Mouse (Mus musculus) B cell, adult 62 days (primary cell): ENCODE results near the gene Mars. TPM values are rescaled to one million over a fixed set of nuclear protein-coding genes. Genes with fewer than 3 reads are reported as not detected.

ENCODE experiments used
- total RNA-seq: library from RNA; stranded (reverse); gene quantifications from 4 replicates; pipeline ENCODE4 v1.2.4, GENCODE M21; 2023

The Mars gene
- 53.5 to 66.7 TPM (median 58.0 TPM) in 4 replicates for total RNA-seq

GRCm38 (mm10) chr10:127311476-127312355, at the start of gene Mars:
Gene Mars (minus strand): TSS chr10:127311786.

GRCm38 (mm10) chr10:127353909-127354895, 42.6 kb upstream of the Mars start, which contains the start of gene Inhbe:
Gene Inhbe (minus strand): TSS chr10:127354411.

GRCm38 (mm10) chr10:127341891-127342639, 30.5 kb upstream of the Mars start, which contains the start of gene Gli1:
Gene Gli1 (minus strand): TSS chr10:127341974.

GRCm38 (mm10) chr10:127321621-127322020, 10.0 kb upstream of the Mars start, which contains the start of gene Arhgap9:
Gene Arhgap9 (plus strand): TSS chr10:127321964.

GRCm38 (mm10) chr10:127288800-127289572, 22.6 kb downstream of the Mars start, which contains the start of gene Mbd6:
Gene Mbd6 (minus strand): TSS chr10:127289018.

GRCm38 (mm10) chr10:127266112-127267091, 45.2 kb downstream of the Mars start, which contains the start of gene Dctn2:
Gene Dctn2 (plus strand): TSS chr10:127266368.

GRCm38 (mm10) chr10:127262548-127263398, 48.8 kb downstream of the Mars start, which contains the start of gene Kif5a:
Gene Kif5a (minus strand): TSS chr10:127263348.

Other genes with a start within 250 kb of the Mars start
- gene Cdk4, start 248.3 kb downstream of the Mars start, total RNA-seq, result 127 to 135 TPM (median 129 TPM) in 4 replicates
- 20.0 to 26.6 TPM (median 22.0 TPM) in 4 replicates for gene Tspan31, start 241.5 kb downstream of the Mars start, total RNA-seq
- 97.5 to 109 TPM (median 105 TPM) in 4 replicates for gene Agap2, start 236.5 kb downstream of the Mars start, total RNA-seq
- gene Os9, start 190.7 kb downstream of the Mars start, total RNA-seq, result 80.1 to 89.5 TPM (median 81.2 TPM) in 4 replicates
- gene B4galnt1, start 146.6 kb downstream of the Mars start, total RNA-seq, result 467 to 503 TPM (median 480 TPM) in 4 replicates
- not detected in 4 replicates for gene Slc26a10, start 131.1 kb downstream of the Mars start, total RNA-seq
- gene Arhgef25, start 121.7 kb downstream of the Mars start, total RNA-seq, result 0.33 TPM in 1 of 4 replicates, not detected in the others
- gene Dtx3, start 116.1 kb downstream of the Mars start, total RNA-seq, result 63.9 to 74.8 TPM (median 72.1 TPM) in 4 replicates
- 61.9 to 65.3 TPM (median 63.0 TPM) in 4 replicates for gene Pip4k2c, start 100.2 kb downstream of the Mars start, total RNA-seq
- gene Kif5a, start 48.4 kb downstream of the Mars start, total RNA-seq, result 0.33 to 0.85 TPM (median 0.48 TPM) in 4 replicates
- gene Dctn2, start 45.4 kb downstream of the Mars start, total RNA-seq, result 109 to 116 TPM (median 114 TPM) in 4 replicates
- 99.9 to 129 TPM (median 111 TPM) in 4 replicates for gene Mbd6, start 22.8 kb downstream of the Mars start, total RNA-seq
- gene Arhgap9, start 10.2 kb upstream of the Mars start, total RNA-seq, result 102 to 114 TPM (median 105 TPM) in 4 replicates
- not detected in 4 replicates for gene Gli1, start 30.2 kb upstream of the Mars start, total RNA-seq
- gene Inhbe, start 42.6 kb upstream of the Mars start, total RNA-seq, result not detected in 4 replicates
- not detected in 4 replicates for gene Inhbc, start 58.6 kb upstream of the Mars start, total RNA-seq
- gene R3hdm2, start 68.5 kb upstream of the Mars start, total RNA-seq, result 107 to 131 TPM (median 121 TPM) in 4 replicates
- gene Stac3, start 189.9 kb upstream of the Mars start, total RNA-seq, result 6.9 to 12.7 TPM (median 9.6 TPM) in 4 replicates
- gene Ndufa4l2, start 203.2 kb upstream of the Mars start, total RNA-seq, result not detected in 4 replicates
- 49.9 to 65.4 TPM (median 64.7 TPM) in 4 replicates for gene Shmt2, start 210.7 kb upstream of the Mars start, total RNA-seq
- not detected in 4 replicates for gene Nxph4, start 222.8 kb upstream of the Mars start, total RNA-seq